Mouse (Mus musculus) adrenal gland, postnatal 36 days (tissue): ENCODE data around the gene Cap2. TPM values are rescaled to one million over a fixed set of nuclear protein-coding genes. Genes with fewer than 3 reads are reported as not detected.

Experiments used
- DNase-seq, 2 experiments: peaks; one replicate each; pipeline ENCODE4 v3.0.0; 2021; ENCODE audit warnings: mixed read lengths in 1 of 2
- total RNA-seq, 2 experiments: library from RNA; stranded (reverse); gene quantifications; 2 replicates each; pipeline ENCODE4 v1.2.3; 2021

Gene Cap2
- total RNA-seq, 2 experiments from 2014 or later, result 3.4 to 4.5 TPM

DNA sequence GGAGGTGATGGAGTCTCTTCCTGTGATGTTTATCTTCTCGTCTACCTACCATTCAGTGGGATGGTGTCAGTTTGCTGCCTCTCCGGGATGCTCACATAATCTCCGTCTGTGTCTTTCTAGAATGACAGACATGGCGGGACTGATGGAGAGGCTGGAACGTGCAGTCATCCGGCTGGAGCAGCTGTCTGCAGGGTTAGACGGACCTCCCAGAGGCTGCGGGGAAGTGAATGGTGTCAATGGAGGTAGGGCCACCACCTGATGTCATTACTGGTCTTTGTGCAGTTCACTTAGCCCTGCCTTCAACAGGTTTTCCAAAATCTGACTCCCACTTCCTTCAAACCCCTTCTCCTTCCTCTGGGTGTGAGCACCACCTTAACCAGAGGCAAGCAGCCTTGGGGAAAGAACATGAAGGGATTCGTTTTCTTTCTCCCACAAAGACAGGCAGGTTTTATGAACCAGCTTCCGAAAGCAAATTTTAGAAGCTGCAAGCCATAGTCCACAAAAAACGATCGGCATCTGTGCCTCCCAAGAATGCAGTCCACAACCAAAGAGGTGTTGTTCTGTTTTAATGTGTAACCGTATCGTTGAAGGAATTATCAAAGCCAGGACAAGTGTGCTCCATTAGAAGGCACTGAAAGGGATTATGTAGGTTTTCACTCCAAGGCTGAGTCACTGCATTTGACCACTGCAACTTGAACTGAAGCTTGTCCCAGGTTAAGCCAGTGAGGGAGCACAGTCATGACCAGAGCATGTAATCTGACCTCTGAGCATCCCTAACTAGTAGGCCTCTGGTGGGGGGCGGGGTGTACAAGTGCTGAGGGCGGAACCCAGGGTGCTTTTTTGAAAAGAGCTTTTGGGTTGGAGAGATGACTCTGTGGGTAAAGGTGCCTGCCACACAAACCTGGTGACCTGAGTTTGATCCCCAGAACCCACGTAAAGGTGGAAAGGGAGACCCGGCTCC, 23.9 kb downstream of the Cap2 start:
- no peak for DNase-seq

DNA sequence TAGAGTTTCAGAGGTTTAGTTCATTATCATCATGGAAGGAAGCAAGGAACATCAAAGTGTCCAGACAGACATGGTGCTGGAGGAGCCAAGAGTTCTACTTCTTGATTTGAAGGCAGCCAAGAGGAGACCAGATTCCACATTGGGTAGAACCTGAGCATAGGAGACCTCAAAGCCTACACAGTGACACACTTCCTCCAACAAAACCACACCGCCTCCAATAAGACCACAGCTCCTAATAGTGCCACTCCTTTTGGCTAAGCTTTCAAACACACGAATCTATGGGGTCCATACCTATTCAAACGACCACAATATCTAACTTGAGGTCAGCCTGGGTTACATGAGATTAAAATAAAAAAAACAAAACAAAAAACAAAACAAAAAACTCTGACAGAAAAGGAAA, 25.0 kb downstream of the Cap2 start:
- DNase-seq, result no peak

- no peak for DNase-seq
Observed at GRCm38 (mm10) chr13:46527340-46527739, 25.7 kb downstream of the Cap2 start.

GRCm38 (mm10) chr13:46529037-46529436, 27.4 kb downstream of the Cap2 start:
- no peak for DNase-seq

DNA sequence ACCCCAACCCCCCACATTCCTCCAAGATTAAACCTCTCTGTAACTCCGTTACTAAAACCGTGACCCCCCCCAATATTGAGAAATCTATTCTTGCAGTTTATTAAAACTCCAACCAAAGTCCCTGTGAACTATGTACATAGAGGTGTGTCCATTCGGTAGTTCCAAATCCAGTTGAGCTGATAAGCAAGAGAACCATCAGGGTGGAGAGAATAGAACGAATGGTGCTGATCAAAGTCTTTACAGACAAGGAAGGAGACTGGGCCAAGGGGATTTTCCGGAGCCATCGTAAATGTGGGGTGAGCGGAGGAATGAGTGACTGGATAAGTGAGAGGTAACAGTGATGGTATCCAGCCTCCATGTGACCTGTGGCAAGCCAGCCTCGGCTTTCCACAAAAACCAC, 28.9 kb downstream of the Cap2 start:
- no peak for DNase-seq

- no peak for DNase-seq
Observed at GRCm38 (mm10) chr13:46531676-46532075, 30.0 kb downstream of the Cap2 start.

DNA sequence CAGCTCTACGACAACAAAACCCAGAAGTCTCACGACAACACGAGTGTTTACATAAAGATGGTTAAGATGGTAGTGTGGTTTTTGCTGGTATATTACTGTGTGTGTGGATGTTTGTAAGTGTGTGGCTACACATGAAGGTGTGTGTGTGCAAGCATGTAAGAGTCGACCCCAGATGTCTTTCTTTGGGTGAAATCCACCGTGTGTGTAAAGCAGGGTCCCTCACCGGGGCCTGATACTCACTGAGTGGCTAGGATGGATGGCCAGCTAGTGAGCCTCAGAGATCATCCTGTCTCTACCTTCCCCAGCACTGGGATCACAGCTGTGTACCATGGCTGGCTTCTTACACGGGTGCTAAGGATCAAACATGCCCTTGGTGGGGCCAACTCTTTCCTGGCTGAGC, 30.6 kb downstream of the Cap2 start:
- no peak for DNase-seq

DNA sequence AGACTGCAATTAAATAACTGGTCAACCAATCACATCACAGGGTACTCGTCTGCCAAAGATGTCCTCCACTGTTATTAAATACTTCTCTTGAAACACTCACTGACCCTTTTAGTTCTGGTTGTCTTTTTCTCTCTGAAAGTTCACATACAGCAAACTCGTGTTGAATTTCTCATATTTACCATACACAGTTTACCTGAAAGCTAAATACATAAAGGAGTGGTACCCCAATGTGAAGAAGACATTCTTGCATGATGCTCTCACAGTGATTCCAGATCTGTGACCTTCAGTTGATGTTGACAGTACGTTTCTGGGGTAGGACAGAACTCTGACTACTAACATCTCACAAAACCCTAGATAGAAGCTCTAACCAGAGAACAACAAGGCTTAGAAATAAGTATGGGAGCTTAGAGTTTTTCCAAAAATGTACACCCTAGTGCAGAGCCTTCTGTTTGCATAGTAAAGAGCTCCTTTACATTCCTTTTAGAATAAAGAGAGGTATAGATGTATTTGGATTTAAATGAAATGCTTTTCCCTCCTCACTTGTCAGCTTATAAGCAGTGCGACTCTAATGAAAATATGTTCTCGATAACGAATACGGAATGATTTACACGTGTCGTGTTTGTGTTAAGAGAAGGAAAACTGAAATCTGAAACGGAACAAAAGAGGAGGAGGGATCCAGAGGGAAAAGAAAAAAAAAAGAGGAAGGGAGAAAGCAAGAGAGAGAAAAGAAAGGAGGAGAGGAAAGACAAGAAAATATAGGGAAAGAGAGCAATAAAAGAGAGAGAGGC, 31.9 kb downstream of the Cap2 start:
- no peak for DNase-seq

DNA sequence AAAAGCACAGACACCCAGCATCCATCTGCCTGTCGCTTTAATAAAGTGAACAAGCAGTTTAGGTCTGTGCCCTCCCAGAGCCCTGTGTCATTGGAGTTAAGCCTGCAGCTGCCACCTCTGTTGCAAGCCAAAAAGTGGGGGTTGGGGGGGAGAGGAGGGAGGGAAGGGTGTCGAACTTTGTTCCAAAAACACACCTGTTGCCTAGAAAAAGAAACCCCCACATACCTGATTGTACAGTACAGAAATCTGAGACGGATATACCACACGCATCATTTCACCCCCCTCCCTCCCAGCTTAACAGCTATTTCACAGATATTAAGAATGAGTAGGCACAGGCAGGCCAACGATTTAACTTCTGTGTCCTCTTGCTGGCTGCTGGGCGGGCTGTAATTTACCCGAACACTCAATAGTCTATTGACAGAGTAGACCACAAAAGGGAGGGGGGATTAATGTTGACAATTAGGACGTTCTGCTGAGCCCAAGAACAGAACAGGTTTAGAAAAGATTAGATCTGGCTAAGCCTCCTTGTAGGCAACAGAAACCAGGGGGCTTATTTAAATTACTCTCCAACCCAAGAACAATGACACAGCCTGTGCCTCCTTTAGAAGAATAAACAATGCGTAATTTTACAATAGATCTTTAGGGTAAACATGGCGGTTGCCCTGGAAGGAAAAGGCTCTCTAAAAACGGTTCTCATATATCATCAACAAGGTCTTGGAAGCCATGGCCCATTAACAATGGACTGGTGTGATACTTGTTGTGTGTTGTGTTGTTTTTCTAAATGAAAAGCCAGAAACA, 32.7 kb downstream of the Cap2 start:
- DNase-seq, result no peak

GRCm38 (mm10) chr13:46534969-46535785, 33.5 kb downstream of the Cap2 start:
- no peak for DNase-seq

- no peak for DNase-seq
Observed at GRCm38 (mm10) chr13:46539284-46539683, 37.6 kb downstream of the Cap2 start.

- DNase-seq, result no peak
Observed at GRCm38 (mm10) chr13:46540943-46541342, 39.3 kb downstream of the Cap2 start.

DNA sequence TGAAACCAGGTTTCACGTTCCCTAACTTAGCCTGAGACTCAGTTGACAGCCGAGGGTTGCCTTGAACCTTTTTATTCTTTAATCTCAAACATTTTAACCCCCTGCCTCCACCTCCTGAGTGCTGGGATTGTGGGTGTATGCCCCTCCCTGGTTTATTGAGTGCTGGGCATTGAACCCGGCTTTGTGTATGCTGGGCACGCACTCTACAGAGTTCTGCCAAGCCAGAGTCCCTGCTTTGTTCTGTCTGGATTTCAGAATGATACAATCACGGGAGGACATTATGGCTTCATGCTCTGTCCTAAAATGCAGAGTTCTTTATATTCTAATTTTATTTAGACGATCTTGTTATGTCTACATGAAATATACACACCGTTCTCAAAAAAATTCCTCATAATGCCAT, 41.1 kb downstream of the Cap2 start:
- no peak for DNase-seq

DNA sequence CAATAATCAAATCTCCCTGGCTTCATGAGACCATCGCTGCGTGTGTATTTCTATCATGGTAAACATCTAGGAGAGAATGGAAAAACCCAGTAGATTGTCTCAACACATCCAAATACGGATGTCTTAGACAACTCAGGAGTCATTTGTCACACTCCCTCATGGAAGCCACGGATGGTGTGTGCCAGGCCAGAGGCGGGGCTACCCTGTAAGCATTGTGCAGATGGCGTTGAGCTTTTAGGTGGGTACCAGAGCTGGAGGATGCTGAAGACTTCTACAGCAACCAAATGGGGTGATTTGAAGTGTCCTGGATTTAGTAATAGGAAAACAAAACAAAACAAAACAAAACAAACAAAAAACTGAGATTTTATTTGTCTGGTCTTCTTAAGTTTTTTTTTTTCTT, 43.0 kb downstream of the Cap2 start:
- no peak for DNase-seq

GRCm38 (mm10) chr13:46545081-46545480, 43.4 kb downstream of the Cap2 start:
- DNase-seq, result no peak

DNA sequence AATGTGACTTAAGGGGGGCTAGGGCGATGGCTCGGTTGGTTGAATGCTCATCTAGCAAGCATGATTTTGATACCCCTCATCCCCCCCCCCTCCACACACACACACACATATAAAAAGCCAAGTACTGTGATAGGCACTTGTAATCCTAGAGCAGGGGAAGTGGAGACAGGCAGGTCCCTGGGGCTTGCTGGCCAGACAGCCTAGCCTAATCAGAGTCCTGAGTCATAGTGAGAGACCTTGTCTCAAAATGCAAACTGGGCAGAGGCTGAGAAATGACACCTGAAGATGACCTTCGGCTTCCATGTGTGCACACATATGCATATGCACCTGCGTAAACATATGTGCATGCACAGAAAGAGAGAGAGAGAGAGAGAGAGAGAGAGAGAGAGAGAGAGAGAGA, 45.2 kb downstream of the Cap2 start:
- no peak for DNase-seq

DNA sequence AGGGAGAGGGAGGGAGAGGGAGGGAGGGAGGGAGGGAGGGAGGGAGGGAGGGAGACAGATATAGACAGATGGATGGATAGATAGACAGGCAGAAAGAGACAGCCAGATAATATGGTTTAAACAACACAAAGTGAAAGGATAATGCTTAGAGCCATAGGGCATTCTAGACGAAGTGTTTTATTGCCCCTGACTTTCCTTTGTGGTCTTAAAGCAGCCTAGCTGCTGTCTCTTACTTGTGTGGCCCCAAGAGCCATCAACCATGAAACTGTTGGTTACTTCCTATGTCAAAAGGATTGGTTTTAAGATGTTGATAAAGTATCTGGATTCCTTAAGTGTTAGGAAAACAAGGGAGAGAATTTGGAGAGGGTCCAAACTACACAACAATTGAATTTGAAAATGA, 45.6 kb downstream of the Cap2 start:
- DNase-seq, result no peak

DNA sequence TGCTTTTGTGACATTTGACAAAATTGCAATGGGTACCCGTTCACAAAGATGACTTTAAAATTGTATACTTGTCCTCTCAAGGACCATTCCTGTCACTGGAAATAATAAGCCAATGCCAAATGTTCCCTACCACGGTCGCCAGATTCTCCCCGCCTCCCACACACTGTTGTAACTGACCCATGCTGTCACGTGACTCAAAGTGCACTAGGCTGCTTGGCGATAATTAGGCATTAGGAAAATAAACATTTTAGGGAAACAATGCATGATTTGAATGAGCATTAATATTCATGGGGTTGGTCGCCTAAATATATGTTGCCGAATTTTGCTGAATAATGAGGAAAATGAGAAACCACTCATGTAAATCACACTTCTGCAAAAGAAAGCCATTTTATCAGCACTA, 46.5 kb downstream of the Cap2 start:
- DNase-seq, result no peak

DNA sequence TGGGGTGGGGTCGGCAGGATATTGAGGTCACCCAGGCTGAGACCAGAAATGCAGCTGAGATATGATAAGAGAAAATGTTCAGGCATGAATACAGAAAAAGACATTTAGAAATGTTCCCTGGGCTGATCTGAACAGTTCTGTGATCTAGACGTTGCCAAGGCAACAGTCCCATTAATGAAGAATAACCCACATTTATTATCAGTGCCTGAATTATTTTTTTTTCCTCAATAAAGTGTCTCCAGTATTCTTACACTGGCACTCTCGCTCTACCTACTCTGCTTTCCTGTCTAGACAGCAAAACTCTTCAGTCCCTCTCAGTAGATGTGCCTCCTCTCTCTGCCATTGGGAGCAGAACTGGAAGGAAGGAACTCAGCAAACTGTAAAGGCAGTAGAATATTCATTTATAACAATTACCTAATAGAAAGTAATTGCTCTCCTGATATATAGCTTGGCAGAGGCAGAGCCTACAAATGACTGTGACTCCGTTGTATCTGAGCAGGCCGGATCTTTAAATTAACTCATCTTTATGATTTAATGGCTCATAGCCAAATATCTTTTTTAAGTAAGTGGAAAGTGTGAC, 47.0 kb downstream of the Cap2 start:
- DNase-seq, result no peak

- DNase-seq, result no peak
Observed at GRCm38 (mm10) chr13:46550627-46551026, 49.0 kb downstream of the Cap2 start.

- DNase-seq, result no peak
Observed at GRCm38 (mm10) chr13:46554736-46555135, 53.1 kb downstream of the Cap2 start.
